Mouse (Mus musculus) E14TG2a.4 (cell line): ENCODE data around the gene 1700047I17Rik2.
"Not testable (repeated sequence)": the region's sequence is repeated elsewhere in the genome, so short reads cannot be mapped to it uniquely, and the experiment has no call there.

ENCODE experiments used
- CTCF ChIP-seq: conservative IDR thresholded peaks from 2 replicates; pipeline ENCODE4 v1.5.1; 2014; ENCODE audit warnings: low read length
- POU5F1 ChIP-seq: IDR thresholded peaks from 2 replicates; pipeline ENCODE4 v1.6.1; 2014; ENCODE audit warnings: low read length, borderline replicate concordance

DNA sequence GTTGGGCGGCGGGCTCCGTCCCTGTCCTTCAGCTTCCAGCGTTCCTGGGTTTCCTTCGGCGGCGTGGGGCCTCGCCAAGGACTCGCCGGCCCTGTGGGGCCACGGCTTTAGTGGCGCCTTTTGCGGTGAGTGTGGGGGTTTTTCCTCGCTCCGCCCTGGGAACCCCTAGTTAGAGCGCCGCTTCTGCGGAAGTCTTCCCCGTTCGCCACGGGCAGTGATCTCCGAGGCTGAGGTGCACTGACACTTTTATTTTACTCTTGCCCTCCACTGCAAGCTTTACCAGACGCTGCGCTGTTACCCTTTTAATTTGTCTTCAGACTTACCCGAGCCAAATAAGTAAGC, 31.1 kb downstream of the 1700047I17Rik2 start:
- TF ChIP-seq CTCF, POU5F1: not testable (repeated sequence)
